Mouse (Mus musculus) liver, postnatal 0 days (tissue): ENCODE data around the gene Cox4i2. TPM values are rescaled to one million over a fixed set of nuclear protein-coding genes. Genes with fewer than 3 reads are reported as not detected.
A peak's percentile ranks its signal among the peaks of the same experiment; 100 is the strongest.

Experiments
- ATAC-seq: fragments of 200-750 bp; cut with Nextera tagmentation; 2 replicates; pipeline ENCODE4 v1.8.0; 2017; ENCODE audit warnings: mild to moderate bottlenecking, moderate library complexity
- DNase-seq: peaks from one replicate; pipeline ENCODE4 v3.0.0-alpha.2; 2016
- H3K27ac ChIP-seq: fragments of 300-500 bp; sonication (generic); 2 replicates; pipeline ENCODE4 v1.5.1; 2014; ENCODE audit warnings: antibody characterized with exemption, moderate library complexity, mild to moderate bottlenecking, low read depth
- H3K27me3 ChIP-seq: fragments of 300-500 bp; sonication (generic); 2 replicates; pipeline ENCODE4 v1.6.1; 2014; ENCODE audit warnings: low read length, control low read depth, mixed read lengths; ENCODE audit not compliant: insufficient read depth
- H3K36me3 ChIP-seq: fragments of 300-500 bp; sonication (generic); replicated peaks from 2 replicates; pipeline ENCODE4 v1.6.1; 2014; ENCODE audit warnings: mild to moderate bottlenecking, control low read depth, low read length, moderate library complexity, mixed read lengths; ENCODE audit not compliant: insufficient read depth
- H3K4me1 ChIP-seq: fragments of 300-500 bp; sonication (generic); 2 replicates; pipeline ENCODE4 v1.6.1; 2014; ENCODE audit warnings: antibody characterized with exemption, mild to moderate bottlenecking, control low read depth; ENCODE audit not compliant: insufficient read depth
- H3K4me2 ChIP-seq: fragments of 300-500 bp; sonication (generic); 2 replicates; pipeline ENCODE4 v1.6.1; 2014; ENCODE audit warnings: low read depth, mild to moderate bottlenecking, low read length, moderate library complexity, mixed read lengths
- H3K4me3 ChIP-seq: fragments of 300-500 bp; sonication (generic); 2 replicates; pipeline ENCODE4 v1.5.1; 2014; ENCODE audit warnings: low read depth, low read length
- H3K9ac ChIP-seq: fragments of 300-500 bp; sonication (generic); replicated peaks from 2 replicates; pipeline ENCODE4 v1.6.1; 2014; ENCODE audit warnings: mild to moderate bottlenecking, moderate library complexity
- H3K9me3 ChIP-seq: fragments of 300-500 bp; sonication (generic); 2 replicates; pipeline ENCODE4 v1.6.1; 2016; ENCODE audit warnings: mild to moderate bottlenecking, control low read depth, low read length, mixed read lengths
- CTCF ChIP-seq: sonication (generic); IDR thresholded peaks from 2 replicates; pipeline ENCODE4 v1.5.1; 2016; ENCODE audit warnings: antibody characterized with exemption, low read depth
- EP300 ChIP-seq: IDR thresholded peaks from 2 replicates; pipeline ENCODE4 v1.6.1; 2016; ENCODE audit warnings: antibody characterized with exemption, low read depth, mild to moderate bottlenecking
- whole genome bisulfite sequencing: fragments of 180-500 bp; shearing (Covaris S2); extraction: QIAGEN DNeasy Blood & Tissue Kit; methylation state at CpG from one replicate; pipeline ENCODE4 v1.1.7; 2014; ENCODE audit not compliant: insufficient replicate concordance; 5-methylcytosine and 5-hydroxymethylcytosine counted together
- polyA plus RNA-seq: library from polyadenylated mRNA; unstranded; fragments of >200 nt; fragmentation: Nextera tagmentation; extraction: Ambion mirVana; gene quantifications from 2 replicates; pipeline ENCODE4 v1.2.1, GENCODE M21; 2015

The Cox4i2 gene
- polyA plus RNA-seq, 1 experiment from 2014 or later, result 1.0 TPM

DNA sequence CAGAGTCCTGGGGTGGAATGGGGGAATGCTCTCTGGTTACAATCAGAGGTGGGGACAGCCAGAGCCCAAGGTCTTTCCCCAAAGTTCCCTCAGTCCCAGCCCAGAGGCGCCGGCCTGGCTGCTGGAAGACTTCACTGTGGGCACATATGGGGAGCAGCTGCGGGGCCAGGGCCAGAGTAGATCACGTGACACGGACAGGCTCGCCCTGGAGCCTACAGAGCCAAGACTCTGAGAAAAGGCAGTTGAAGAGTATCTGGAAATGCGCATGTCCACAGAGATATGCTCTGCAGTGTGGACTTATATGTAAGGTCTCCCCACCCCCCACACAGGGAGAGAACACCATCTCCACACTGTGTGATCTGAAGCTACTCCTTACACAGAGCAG is 24.3 kb upstream of the Cox4i2 start:
- no peak overlapping the region for H3K4me3 ChIP-seq
- TF ChIP-seq CTCF (no peak), EP300 (no peak)
- WGBS, result 19% methylated on average over 7 of the region's 7 CpGs
- DNase-seq (peak; percentile 41), ATAC-seq (peak; percentile 40)
- peaks cover 34% of the 10 kb centered on the region for H3K4me1 ChIP-seq
- H3K36me3 ChIP-seq, result no peaks in the 10 kb centered on the region
- H3K9ac ChIP-seq, result no peak overlapping the region
- peak overlapping the region; percentile 44 for H3K27ac ChIP-seq
- no peak overlapping the region for H3K4me2 ChIP-seq
- no peaks in the 10 kb centered on the region for H3K9me3 ChIP-seq
- H3K27me3 ChIP-seq, result no peaks in the 10 kb centered on the region

DNA sequence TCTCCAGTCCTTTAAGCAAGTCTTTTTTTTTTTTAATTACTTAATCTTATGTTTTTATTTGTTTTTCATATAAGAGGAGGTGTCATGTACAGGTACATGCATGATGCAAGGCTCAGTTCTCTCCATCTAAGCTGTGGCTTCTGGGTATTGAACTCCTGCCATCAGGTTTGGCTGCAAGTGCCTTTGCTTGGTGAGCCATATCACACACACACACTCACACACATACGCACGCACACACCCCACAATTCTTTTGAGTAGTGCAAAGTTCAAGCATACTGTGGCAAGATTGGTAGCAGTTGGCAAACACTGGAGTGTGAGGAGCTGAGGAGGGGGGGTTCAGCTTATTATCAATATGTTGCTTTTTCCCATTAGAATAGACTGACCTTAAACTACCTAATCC is 20.8 kb upstream of the Cox4i2 start:
- Histone ChIP-seq H3K4me2 (no peak overlapping the region), H3K27ac (no peak overlapping the region), H3K36me3 (no peaks in the 10 kb centered on the region), H3K9me3 (no peaks in the 10 kb centered on the region), H3K4me3 (no peak overlapping the region), H3K9ac (no peak overlapping the region), H3K27me3 (peaks cover 8% of the 10 kb centered on the region; the same call in 1 of the 2 replicates), H3K4me1 (peaks cover 57% of the 10 kb centered on the region)
- WGBS, result 72% methylated on average over 2 of the region's 2 CpGs
- DNase-seq (peak; percentile 43), ATAC-seq (no peak)
- TF ChIP-seq EP300 (no peak), CTCF (no peak)

- H3K27me3 ChIP-seq, result peaks cover 8% of the 10 kb centered on the region; the same call in 1 of the 2 replicates
- 20% methylated on average over 10 of the region's 10 CpGs for WGBS
- peak overlapping the region; percentile 89; the same call in 1 of the 2 replicates for H3K27ac ChIP-seq
- no peak for ATAC-seq
- H3K4me2 ChIP-seq, result peak overlapping the region; percentile 87
- no peak for DNase-seq
- H3K36me3 ChIP-seq, result no peaks in the 10 kb centered on the region
- no peaks in the 10 kb centered on the region for H3K9me3 ChIP-seq
- peaks cover 50% of the 10 kb centered on the region for H3K4me1 ChIP-seq
- peak overlapping the region; percentile 48 for H3K9ac ChIP-seq
- TF ChIP-seq EP300, result no peak
- TF ChIP-seq CTCF, result no peak
- peak overlapping the region; percentile 82 for H3K4me3 ChIP-seq
Measured at GRCm38 (mm10) chr2:152734501-152734900, 19.5 kb upstream of the Cox4i2 start.

DNA sequence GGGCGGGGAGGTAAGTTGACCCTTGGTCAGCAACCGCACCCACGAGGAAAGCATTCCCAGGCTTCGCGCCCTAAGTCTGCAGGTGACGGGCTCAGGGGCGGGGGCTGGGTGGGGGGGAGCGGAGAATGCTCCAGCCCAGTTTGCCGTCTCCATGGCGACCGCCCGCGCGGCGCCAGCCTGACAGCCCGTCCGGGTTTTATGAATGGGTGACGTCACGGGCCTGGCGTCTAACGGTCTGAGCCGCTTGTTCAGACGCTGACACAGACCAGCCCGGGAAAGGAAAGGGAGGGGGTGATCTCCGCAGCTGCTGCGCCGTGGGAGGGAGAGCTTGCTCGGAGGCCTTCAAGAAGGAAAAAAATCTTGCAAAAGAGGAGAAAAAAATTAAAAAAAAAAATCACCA is 19.0 kb upstream of the Cox4i2 start:
- Histone ChIP-seq H3K9ac (peak overlapping the region; percentile 48), H3K4me1 (peaks cover 49% of the 10 kb centered on the region), H3K27me3 (peaks cover 8% of the 10 kb centered on the region; the same call in 1 of the 2 replicates), H3K4me3 (peak overlapping the region; percentile 82), H3K36me3 (no peaks in the 10 kb centered on the region), H3K9me3 (no peaks in the 10 kb centered on the region), H3K4me2 (peak overlapping the region; percentile 87), H3K27ac (peak overlapping the region; percentile 89)
- WGBS, result 2% methylated on average over 28 of the region's 28 CpGs
- 0 out of 2 replicates have a peak, but pooled peaks have one; percentile 39 for TF ChIP-seq EP300
- TF ChIP-seq CTCF, result no peak
- DNase-seq (peak; percentile 92), ATAC-seq (peak; percentile 41)

DNA sequence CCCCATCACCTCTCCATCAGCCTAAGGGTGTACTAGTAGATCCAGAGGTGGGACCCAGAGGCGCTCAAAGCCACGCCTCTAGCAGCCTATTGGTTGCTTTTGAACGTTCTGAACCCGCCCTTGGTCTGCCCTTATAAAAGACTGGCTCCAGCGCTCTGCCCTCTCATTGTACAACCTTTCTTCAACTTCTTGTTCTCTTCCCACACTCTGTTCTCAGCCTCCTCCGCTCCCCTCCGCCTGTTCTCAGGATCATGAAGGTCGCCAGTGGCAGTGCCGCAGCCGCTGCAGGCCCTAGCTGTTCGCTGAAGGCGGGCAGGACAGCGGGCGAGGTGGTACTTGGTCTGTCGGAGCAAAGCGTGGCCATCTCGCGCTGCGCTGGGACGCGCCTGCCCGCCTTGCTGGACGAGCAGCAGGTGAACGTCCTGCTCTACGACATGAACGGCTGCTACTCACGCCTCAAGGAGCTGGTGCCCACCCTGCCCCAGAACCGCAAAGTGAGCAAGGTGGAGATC is 17.8 kb upstream of the Cox4i2 start, which contains the start of gene Id1:
Gene Id1 (plus strand): TSS at position 162 of the 512 bp plus-strand sequence.
- DNase-seq (peak; percentile 90), ATAC-seq (peak; percentile 66)
- Histone ChIP-seq H3K9me3 (no peaks in the 10 kb centered on the region), H3K4me2 (peak within 1 kb of the TSS; percentile 87), H3K9ac (peak within 1 kb of the TSS; percentile 93), H3K4me1 (peaks cover 60% of the 10 kb centered on the region), H3K4me3 (peak within 1 kb of the TSS; percentile 82), H3K27me3 (peaks cover 8% of the 10 kb centered on the region; the same call in 1 of the 2 replicates), H3K36me3 (no peaks in the 10 kb centered on the region), H3K27ac (peak within 1 kb of the TSS; percentile 89)
- TF ChIP-seq CTCF (no peak), EP300 (0 out of 2 replicates have a peak, but pooled peaks have one; percentile 56)
- WGBS, result under 1% methylated on average over 28 of the region's 28 CpGs

GRCm38 (mm10) chr2:152736748-152737147 is 17.2 kb upstream of the Cox4i2 start:
- DNase-seq, result peak; percentile 57
- no peak for ATAC-seq
- WGBS, result 1% methylated on average over 22 of the region's 22 CpGs

More at GRCm38 (mm10) chr2:152736748-152737147, 17.2 kb upstream of the Cox4i2 start:
- Histone ChIP-seq H3K36me3 (no peaks in the 10 kb centered on the region), H3K27me3 (peaks cover 8% of the 10 kb centered on the region; the same call in 1 of the 2 replicates), H3K27ac (peak overlapping the region; percentile 89), H3K4me1 (peaks cover 65% of the 10 kb centered on the region), H3K9me3 (no peaks in the 10 kb centered on the region), H3K4me3 (peak overlapping the region; percentile 82), H3K9ac (peak overlapping the region; percentile 93), H3K4me2 (peak overlapping the region; percentile 87)
- TF ChIP-seq CTCF (no peak), EP300 (no peak)
